In genomic region chr1:153014431-153015186, GRCm38 (mm10) we compare ENCODE assay signal across 7 mouse cellular contexts. TPM values are rescaled to one million over a fixed set of nuclear protein-coding genes. Genes with fewer than 3 reads are reported as not detected.
DNase-seq lines count a peak whose midpoint lies in the region; ATAC-seq and TF ChIP-seq lines count a peak whose summit lies in the region.

No protein-coding gene starts in this region.

- no peak overlapping the region for H3K9ac ChIP-seq in forebrain, postnatal 0 days
- no peak overlapping the region for H3K9ac ChIP-seq in hindbrain, embryonic 12.5 days
- no peak overlapping the region for H3K9ac ChIP-seq in lung, postnatal 0 days (replicated peaks; ENCODE audit: low read depth)
- no peak overlapping the region for H3K9ac ChIP-seq in stomach, postnatal 0 days (ENCODE audit: low read length)

- DNase-seq in adrenal gland, postnatal 10 days, result peak; percentile 62
- DNase-seq in cerebellum, adult 11 months, result peak; percentile 67
- DNase-seq in forebrain, postnatal 0 days, result peak; percentile 61
- peak; percentile 84 for DNase-seq in lung, postnatal 0 days (ENCODE audit: low spot score)
- peak; percentile 27 for DNase-seq in stomach, postnatal 0 days (ENCODE audit: low spot score)
- no peak for DNase-seq in thymus, postnatal 10 days (ENCODE audit: low spot score in 2 of 2)

- no peaks in the 10 kb centered on the region for H3K27me3 ChIP-seq in forebrain, postnatal 0 days (ENCODE audit: insufficient read depth, low read length)
- no peaks in the 10 kb centered on the region for H3K27me3 ChIP-seq in hindbrain, embryonic 12.5 days
- no peaks in the 10 kb centered on the region for H3K27me3 ChIP-seq in lung, postnatal 0 days (replicated peaks; ENCODE audit: insufficient read depth, low read length)
- no peaks in the 10 kb centered on the region for H3K27me3 ChIP-seq in stomach, postnatal 0 days (ENCODE audit: control insufficient read depth, insufficient read depth, low read length)

- no peak overlapping the region for H3K4me2 ChIP-seq in forebrain, postnatal 0 days (ENCODE audit: low read depth)
- H3K4me2 ChIP-seq in hindbrain, embryonic 12.5 days (replicated peaks), result peak overlapping the region; percentile 25
- H3K4me2 ChIP-seq in lung, postnatal 0 days (replicated peaks; ENCODE audit: low read depth, low read length), result no peak overlapping the region
- no peak overlapping the region; the same call in 1 of the 2 replicates for H3K4me2 ChIP-seq in stomach, postnatal 0 days (replicated peaks; ENCODE audit: low read depth)

- TF ChIP-seq EP300 in lung, postnatal 0 days (IDR thresholded peaks at IDR 0.05), result peak; percentile 16; the same call in 1 of the 2 replicates
- TF ChIP-seq EP300 in stomach, postnatal 0 days (optimal IDR thresholded peaks at IDR 0.05), result no peak

- no peaks in the 10 kb centered on the region for H3K9me3 ChIP-seq in forebrain, postnatal 0 days (ENCODE audit: low read length)
- H3K9me3 ChIP-seq in hindbrain, embryonic 12.5 days (replicated peaks), result no peaks in the 10 kb centered on the region
- H3K9me3 ChIP-seq in lung, postnatal 0 days (ENCODE audit: low read length), result no peaks in the 10 kb centered on the region
- no peaks in the 10 kb centered on the region for H3K9me3 ChIP-seq in stomach, postnatal 0 days (ENCODE audit: control insufficient read depth, low read length)

- 0 out of 2 replicates have a peak overlapping the region, but pooled peaks have one; percentile 11 for H3K27ac ChIP-seq in forebrain, postnatal 0 days (ENCODE audit: low read depth, low read length)
- peak overlapping the region; percentile 76 for H3K27ac ChIP-seq in hindbrain, embryonic 12.5 days
- peak overlapping the region; percentile 54 for H3K27ac ChIP-seq in lung, postnatal 0 days (ENCODE audit: low read length)
- H3K27ac ChIP-seq in stomach, postnatal 0 days (replicated peaks), result peak overlapping the region; percentile 82

- WGBS in forebrain, postnatal 0 days, result 7% methylated on average over 14 of the region's 14 CpGs
- WGBS in hindbrain, embryonic 12.5 days, result 10% methylated on average over 14 of the region's 14 CpGs
- WGBS in lung, postnatal 0 days, result 19% methylated on average over 14 of the region's 14 CpGs
- WGBS in stomach, postnatal 0 days, result 22% methylated on average over 14 of the region's 14 CpGs

- TF ChIP-seq CTCF in forebrain, postnatal 0 days (IDR thresholded peaks at IDR 0.05; ENCODE audit: low read depth), result no peak
- no peak for TF ChIP-seq CTCF in lung, postnatal 0 days (IDR thresholded peaks at IDR 0.05)
- TF ChIP-seq CTCF in stomach, postnatal 0 days (IDR thresholded peaks at IDR 0.05; ENCODE audit: low read depth), result no peak

- peaks cover 16% of the 10 kb centered on the region; the same call in 1 of the 2 replicates for H3K4me1 ChIP-seq in forebrain, postnatal 0 days (ENCODE audit: insufficient read depth)
- peaks cover 37% of the 10 kb centered on the region for H3K4me1 ChIP-seq in hindbrain, embryonic 12.5 days
- peaks cover 8% of the 10 kb centered on the region; the same call in 1 of the 2 replicates for H3K4me1 ChIP-seq in lung, postnatal 0 days (ENCODE audit: insufficient read depth, low read depth, low read length)
- H3K4me1 ChIP-seq in stomach, postnatal 0 days (replicated peaks; ENCODE audit: control insufficient read depth, insufficient read depth), result peaks cover 8% of the 10 kb centered on the region

- H3K36me3 ChIP-seq in forebrain, postnatal 0 days (ENCODE audit: insufficient read depth), result no peaks in the 10 kb centered on the region
- no peaks in the 10 kb centered on the region for H3K36me3 ChIP-seq in hindbrain, embryonic 12.5 days
- H3K36me3 ChIP-seq in lung, postnatal 0 days (ENCODE audit: insufficient read depth, low read length), result no peaks in the 10 kb centered on the region
- H3K36me3 ChIP-seq in stomach, postnatal 0 days (ENCODE audit: control insufficient read depth, insufficient read depth, low read length), result no peaks in the 10 kb centered on the region

- H3K4me3 ChIP-seq in forebrain, postnatal 0 days (ENCODE audit: low read depth, low read length), result no peak overlapping the region
- H3K4me3 ChIP-seq in hindbrain, embryonic 12.5 days, result no peak overlapping the region
- no peak overlapping the region for H3K4me3 ChIP-seq in lung, postnatal 0 days (ENCODE audit: low read depth, low read length)
- no peak overlapping the region for H3K4me3 ChIP-seq in stomach, postnatal 0 days (ENCODE audit: low read depth, low read length)

- peak; percentile 75 for ATAC-seq in forebrain, postnatal 0 days
- ATAC-seq in hindbrain, embryonic 12.5 days (ENCODE audit: low FRiP score), result peak; percentile 43; the same call in 1 of the 2 replicates
- ATAC-seq in lung, postnatal 0 days, result peak; percentile 87
- ATAC-seq in stomach, postnatal 0 days (ENCODE audit: low FRiP score, low TSS enrichment), result peak; percentile 61; the same call in 1 of the 2 replicates

RNA-seq across cellular contexts. Expression of gene Nmnat2, which starts 59.8 kb away (rescaled TPM):
- 1 to 10 TPM; 2.1 to 5.1 TPM for total RNA-seq in adrenal gland, postnatal 10 days (2021)
- 129 and 142 TPM in 2 replicates for total RNA-seq in forebrain, postnatal 0 days (2014; rRNA removed)
- polyA plus RNA-seq in forebrain, postnatal 0 days (2015; fragmentation: Nextera tagmentation; extraction: Ambion mirVana), result 62.0 and 81.8 TPM in 2 replicates
- 37.7 and 39.7 TPM in 2 replicates for polyA plus RNA-seq in hindbrain, embryonic 12.5 days (2016; fragmentation: Nextera tagmentation; extraction: Ambion mirVana)
- polyA plus RNA-seq in lung, postnatal 0 days (2015; fragmentation: Nextera tagmentation; extraction: Ambion mirVana), result 4.5 and 4.8 TPM in 2 replicates
- polyA plus RNA-seq in stomach, postnatal 0 days (2015; fragmentation: Nextera tagmentation; extraction: Ambion mirVana), result 1.2 and 1.3 TPM in 2 replicates

Comparison
In these comparisons a context has a peak if more than half of its experiments do, and no peak if none do; other contexts are left out.
1. DNase-seq: peak in adrenal gland, postnatal 10 days (single experiment), cerebellum, adult 11 months (single experiment), forebrain, postnatal 0 days (single experiment), lung, postnatal 0 days (single experiment) and stomach, postnatal 0 days (single experiment); none in thymus, postnatal 10 days (0 of 2).
2. H3K27ac ChIP-seq: peak in every context shown above with its lines; median percentile 82 in stomach, postnatal 0 days; 76 in hindbrain, embryonic 12.5 days; 54 in lung, postnatal 0 days; 11 in forebrain, postnatal 0 days.
3. Peak in every context shown above with its lines, with median percentiles within 50 percentile points of each other: ATAC-seq.